Mouse (Mus musculus): ENCODE measurements at regions not wholly inside any gene's neighbourhood (a gene's known extent, or its start where the extent isn't known, plus 50 kb on each side); places are given as distances from the start of the nearest gene placed in this dataset.
"Not testable (repeated sequence)": the region's sequence is repeated elsewhere in the genome, so short reads cannot be mapped to it uniquely, and the experiment has no call there.

DNA sequence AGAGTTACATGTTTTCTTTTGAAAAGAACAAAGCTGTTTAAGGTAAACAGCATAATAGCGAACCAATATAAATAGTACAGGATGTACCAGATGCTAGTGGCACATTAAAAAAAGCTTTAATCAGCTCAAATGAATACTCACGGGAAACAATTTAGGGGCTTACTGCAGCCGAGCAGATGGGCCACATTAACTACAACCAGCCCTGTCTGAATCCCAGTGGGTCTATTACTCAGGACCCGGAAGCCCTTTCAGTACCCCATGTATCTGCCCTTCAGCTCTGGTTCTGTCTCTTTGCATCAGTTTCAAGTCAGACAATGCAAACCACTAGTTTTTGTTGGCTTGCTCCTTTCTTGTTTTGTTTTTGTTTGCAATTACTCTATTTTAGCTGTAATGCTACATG is 210.9 kb upstream of the Crbn start:
- DNase-seq (ENCODE audit: low spot score in 2 of 2) = no peak

DNA sequence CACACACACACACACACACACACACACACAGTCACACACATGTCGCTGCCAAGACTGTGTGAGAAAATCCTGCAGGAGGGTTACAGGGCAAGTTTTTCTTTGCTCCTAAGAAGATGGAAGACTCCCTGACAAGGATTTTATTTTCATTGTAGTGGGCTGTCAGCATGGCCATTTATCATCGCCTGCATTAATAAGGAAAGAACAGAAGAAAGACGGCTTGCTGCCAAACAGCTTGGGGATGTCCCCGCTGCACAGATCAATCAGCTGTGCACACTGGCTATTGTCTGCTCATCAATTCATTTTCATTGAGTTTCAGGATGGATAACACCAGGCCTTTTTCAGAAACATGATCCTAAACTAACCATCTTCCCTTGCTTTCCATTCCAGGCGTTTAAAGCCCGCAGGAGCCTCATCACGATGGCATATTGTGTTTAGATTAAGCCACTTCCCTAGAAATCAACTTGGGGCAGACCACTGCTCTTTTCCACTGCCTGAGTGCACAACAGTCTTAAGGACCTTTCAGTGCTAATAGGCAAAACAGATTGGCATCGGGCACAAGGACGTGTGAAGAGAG is 213.1 kb upstream of the Crbn start:
- no peak for DNase-seq (ENCODE audit: low spot score in 2 of 2)

DNA sequence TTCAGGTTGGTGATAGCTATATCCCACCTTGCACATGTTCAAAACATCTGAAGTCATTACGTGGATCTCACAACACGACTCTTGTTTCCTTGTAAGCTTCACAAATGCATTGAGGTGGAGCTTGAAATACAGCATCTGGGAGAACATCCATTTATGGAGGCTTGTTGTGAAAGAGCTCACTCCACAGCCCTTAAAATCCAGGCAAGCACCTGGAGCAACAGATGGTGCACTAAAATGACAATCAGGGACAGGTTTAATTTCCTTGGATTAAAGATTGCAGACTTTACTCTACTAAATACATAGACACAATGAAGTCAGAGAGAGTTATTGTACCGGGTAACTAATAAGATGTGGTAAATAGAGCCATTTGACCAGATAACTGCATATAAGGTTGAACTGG is 219.2 kb upstream of the Crbn start:
- DNase-seq (ENCODE audit: low spot score in 2 of 2) = peak in 1 of 2 experiments; percentile 11

DNA sequence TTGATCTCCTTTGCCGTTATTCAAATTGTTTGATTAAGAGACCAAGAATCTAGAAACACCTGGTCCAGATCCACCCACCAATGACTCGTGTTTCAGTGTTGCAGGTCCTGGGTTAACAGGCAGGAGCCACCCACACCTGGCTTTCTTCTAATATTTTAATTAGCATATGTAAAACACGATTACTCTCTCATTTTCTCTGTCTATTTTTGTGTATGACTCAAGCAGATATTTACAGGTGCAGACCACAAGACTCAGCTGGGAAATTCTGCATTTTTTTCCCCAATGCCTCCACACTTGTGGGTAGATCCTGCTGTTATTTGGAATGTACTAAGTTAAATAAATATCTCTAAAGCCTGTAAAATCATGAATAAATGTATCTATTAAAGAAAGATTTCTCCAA is 245.3 kb upstream of the Crbn start:
- DNase-seq (ENCODE audit: low spot score in 2 of 2) = no peak

DNA sequence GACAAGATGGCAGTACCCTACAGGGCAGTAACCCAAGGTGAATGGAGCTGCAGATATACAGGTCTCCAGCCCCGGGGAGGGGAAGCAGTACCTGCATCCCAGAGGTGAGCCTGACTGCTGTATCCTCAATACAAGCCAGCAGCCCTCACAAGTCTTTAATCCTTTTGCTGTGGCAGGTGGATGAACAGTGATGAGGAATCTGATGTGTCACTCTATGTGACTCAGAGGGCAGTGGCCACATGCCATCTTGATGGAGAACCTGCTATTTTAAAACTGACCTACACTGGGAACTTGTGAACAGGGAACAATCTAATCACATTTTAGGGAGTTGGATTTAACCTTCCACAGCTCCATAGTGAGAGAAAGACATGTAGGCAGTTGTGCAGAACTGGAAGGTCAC is 251.7 kb upstream of the Crbn start:
- DNase-seq (ENCODE audit: low spot score in 2 of 2) = no peak

DNA sequence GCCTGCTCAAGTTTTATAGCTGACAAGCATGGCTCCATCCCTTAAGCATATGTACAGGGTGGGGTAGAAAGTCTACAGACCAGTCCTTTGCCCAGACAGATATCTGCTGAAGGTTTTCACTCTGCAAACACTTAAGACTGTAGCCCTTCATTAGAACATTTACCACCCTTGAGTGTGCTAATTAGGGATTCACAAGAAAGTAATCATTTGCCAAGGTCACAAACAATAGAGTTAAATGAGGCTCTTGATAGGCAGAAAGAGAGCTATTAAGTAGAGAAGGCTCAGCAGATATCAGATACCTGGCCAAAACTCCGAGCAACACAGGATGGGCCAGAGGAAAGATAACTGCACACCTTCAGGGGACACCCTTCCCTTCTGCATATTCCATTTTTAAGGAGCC is 252.3 kb upstream of the Crbn start:
- DNase-seq (ENCODE audit: low spot score in 2 of 2) = no peak

DNA sequence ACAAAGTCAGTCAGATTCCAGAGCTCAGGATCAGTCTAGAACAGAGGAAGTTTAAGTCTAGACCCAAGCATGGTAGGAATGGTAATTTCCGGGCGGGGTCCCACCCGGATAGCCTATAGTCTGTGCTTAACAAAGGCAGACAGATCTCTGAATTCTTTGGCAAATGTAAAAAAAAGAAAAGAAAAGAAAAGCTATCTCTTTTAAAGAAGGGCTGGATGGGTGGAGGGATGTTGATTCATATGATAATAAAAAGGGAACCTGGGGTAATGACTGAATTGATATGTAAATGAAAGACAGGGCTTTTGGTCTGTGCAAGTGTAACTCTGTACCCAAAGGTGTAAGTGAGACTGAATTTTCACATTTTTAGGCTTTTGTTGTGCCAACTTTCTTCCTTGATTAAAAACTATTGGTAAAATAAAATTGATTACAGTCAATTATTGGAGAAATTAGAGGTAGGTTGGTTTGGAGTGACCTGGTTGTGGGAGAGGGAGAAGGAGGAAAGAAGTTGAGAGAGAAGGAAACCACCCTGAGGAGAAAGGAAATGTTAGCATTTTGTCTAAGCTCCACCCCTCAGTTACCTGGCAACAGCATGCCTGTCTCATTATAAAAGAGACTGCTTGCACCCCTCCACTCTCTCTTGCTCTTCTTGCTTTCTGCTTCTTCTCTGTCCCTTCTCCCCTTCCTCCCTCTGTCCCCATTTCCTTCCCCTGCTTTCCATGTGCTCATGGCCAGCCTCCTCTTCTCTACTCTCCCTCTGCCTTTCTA is 259.3 kb upstream of the Crbn start:
- no peak for DNase-seq (ENCODE audit: low spot score in 2 of 2)

DNA sequence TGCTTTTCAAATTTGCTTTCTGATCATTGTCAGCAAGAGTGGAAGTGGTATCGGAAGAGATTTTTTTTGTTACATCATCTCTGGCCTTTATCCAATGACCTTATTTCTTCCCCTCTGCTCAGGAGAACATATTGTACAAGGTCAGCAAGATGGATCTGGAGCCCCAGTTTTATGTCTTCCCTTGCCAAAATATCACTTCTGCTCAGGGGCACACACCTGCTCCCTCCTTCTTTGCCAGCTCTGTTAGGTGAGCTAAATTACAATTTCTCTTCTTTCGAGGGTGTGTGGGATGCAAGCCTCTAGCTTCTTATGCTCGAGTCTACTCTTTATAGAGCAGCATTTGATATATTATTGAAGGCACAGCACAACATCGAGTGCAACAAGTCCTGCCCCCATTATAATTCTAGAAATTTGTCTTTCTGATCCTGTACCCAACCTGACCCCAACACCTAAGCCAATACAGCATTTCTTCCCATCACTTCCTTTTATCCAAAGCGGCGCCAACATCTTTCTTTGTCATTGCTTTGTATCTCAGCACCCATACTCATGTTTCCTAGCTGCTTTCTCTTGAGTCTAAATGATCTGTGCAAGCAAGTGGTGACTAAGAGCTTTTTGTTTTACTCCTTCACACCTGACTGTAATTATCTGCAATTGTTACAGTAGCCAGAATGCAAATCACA is 263.1 kb upstream of the Crbn start:
- no peak for DNase-seq (ENCODE audit: low spot score in 2 of 2)

DNA sequence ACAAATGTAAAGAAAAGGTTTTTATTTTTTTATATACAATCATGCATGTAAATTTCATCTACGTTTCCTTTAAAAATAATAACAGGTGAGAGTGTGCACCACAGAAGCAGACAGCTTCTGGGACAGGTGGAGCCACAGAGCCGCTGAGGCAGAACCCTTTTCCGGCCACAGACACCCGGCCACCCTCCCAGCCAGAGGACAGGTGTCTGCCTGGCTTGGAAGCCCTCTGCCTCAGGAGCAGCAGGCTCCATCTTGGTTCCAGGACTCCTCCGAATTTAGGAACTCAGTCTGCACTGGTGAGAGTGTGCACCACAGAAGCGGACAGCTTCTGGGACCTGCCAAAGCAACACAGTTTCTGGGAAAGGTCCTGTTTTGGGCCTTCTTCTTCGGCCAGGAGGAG is 270.6 kb upstream of the Crbn start:
- no peak for DNase-seq (ENCODE audit: low spot score in 2 of 2)

DNA sequence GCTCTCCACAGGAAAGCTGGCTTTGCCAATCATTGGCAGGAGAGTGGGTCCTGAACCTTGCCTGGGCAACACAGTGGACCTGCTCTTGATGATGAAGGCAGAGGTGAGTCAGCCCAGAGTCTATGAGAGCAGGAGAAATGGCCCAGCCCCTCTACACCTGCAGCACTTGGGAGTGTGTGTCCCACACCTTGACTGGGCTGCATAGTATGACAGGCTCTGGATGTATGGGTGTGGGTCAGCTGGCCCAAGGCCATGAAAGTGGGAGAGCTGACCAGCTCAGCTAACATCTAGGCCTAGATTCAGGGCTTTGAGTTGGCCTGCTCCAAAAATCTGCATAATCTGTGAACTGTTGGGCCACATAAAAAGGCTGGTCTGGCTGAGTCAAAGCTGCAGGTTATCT is 292.7 kb upstream of the Crbn start:
- DNase-seq (ENCODE audit: low spot score in 2 of 2) = no peak

DNA sequence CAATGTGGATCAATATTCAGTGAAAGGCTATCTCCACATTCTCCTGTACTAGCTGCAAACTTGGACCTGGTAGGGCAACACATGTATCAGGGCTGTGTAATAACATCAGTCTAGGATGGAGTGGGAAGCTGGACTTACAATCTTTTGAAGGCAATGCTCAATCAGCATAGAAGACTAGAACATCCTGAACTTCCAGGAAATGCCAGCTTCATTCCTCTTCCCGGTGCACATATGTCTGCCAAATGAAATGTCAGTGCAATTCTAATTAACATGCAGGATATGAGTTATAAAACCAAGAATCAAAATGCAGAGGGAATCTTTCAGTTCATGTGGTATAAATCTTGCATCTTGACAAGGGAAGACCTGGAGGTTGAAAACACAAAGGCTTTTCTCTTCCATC is 328.8 kb upstream of the Crbn start:
- peak; percentile 15 to 29 for DNase-seq (ENCODE audit: low spot score in 2 of 2)

DNA sequence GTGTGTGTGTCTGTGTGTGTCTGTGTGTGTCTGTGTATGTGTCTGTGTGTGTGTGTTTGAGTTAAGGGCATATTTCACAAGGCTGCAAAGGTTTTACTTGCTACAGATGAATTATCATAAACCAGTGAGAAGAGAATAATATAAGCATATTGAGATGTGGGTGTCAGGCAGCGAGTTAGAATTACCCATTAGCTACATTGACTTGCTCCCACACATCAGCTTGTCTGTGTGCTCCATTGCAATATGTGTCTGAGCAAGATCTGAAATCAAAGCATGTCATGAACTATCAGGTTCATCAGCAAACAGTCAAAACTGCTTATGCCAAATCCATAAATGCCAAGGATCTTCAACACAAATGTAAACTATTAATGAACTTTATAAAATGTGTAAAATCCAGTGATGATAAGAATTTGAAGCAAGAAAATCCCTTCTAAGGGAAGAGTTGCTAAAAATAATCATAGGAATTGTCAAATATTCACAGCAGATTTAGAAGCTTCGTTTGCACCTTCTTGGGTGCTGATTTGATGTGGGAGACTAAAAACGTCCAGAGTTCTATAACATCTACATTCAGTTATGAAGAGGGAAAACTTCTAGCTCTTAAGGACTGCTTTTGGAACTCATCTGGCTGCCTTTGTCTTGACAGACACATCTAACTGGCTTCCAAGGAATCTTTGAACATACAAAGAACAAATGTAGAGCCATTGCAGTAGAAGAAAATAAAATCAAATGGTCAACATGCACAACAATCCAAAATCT is 361.7 kb upstream of the Lrrn1 start:
- DNase-seq (ENCODE audit: low spot score in 2 of 2) = peak; percentile 31 to 39

DNA sequence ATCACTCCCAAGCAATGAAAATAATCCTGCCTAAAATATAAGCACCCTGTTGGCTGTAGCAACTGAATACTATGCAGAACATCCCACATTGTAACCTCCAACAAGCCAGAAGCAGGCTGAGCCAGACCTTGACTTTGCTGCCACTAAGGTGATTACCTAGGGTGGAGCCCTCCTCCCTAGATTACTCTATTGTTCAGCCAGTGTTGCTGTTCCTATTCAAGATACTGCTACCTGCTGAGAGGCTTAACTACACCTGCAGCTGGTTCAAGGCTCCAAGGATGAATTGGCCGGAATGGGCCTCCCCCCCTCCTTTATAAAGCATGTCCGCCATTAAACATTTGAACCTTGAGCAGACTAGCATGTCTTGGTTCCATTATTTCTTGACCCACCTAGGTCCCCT is 311.3 kb upstream of the Lrrn1 start:
- DNase-seq (ENCODE audit: low spot score in 2 of 2) = no peak

DNA sequence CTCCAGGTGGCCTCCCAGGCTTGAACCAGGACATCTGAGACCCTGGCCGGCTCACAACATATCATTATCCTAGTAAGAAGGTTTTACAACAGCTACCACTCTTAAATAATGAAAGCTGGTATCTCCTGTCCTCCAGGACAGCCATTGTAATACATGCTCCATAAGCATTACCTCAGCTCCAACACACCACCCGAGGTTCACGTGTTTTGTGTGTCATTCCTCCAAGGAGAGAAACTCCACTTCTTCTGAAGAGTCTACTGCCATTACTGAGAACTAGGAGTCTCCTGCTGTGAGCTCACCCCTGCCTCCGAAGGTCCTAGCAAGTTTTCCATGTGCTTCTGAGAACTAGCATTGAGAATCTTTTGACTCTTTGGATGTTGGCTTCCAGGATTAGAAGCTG is 310.8 kb upstream of the Lrrn1 start:
- DNase-seq (ENCODE audit: low spot score in 2 of 2) = no peak

DNA sequence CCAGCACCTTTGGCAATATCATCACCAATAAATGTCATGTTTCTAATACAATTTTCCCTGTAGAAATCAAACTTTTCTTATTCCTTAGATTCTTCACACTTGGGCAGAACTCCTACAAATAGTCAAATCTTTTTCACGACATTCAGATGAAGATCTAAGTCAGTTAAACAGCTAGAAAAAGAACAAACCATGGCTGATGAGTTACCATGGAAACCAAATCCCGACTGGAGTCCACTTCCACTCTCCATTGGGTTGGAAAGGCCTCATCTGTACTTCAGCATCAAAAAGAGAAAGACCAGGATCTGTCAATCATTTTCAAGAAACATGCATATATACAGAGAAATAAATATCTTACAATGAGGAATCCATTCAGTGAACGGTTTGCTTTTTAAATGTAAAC is 307.0 kb upstream of the Lrrn1 start:
- DNase-seq (ENCODE audit: low spot score in 2 of 2) = no peak

DNA sequence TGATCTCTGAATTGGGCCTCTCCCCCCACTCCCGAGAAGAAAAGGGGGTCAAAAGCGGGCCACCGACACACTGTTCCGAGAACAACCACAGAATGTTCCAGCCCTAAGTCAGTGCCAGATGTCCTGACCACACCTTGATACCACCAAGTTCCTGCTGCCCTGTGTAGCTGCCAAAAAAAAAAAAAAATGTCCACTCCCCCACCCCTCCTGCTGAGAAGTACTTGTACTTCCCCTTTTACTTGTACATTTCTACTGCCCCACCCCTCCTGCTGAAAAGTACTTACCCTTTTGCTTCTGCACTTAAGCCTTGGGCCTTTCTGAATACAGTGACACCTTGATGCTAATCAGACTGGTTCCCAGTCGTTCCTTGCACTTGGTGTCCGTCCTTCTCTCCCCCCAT is 299.7 kb upstream of the Lrrn1 start:
- not testable (repeated sequence) for DNase-seq (ENCODE audit: low spot score in 2 of 2)

DNA sequence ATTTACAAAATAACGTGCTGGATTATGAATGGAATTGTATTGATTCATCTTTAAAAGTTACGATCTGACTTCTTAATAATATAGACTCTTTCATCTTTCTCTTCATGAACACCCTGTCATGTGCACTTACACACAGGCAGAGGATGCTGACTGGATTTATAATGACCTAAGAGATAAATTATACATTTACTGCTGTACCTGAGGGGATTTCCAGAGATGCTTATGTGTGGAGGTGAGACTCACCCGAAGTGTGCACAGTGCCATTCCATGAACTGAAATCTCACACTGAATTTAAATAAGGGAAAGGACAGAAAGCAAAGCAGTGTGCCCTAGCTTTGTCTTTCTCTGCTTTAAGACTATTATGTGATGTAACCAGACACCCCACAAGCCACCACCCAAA is 291.9 kb upstream of the Lrrn1 start:
- no peak for DNase-seq (ENCODE audit: low spot score in 2 of 2)

DNA sequence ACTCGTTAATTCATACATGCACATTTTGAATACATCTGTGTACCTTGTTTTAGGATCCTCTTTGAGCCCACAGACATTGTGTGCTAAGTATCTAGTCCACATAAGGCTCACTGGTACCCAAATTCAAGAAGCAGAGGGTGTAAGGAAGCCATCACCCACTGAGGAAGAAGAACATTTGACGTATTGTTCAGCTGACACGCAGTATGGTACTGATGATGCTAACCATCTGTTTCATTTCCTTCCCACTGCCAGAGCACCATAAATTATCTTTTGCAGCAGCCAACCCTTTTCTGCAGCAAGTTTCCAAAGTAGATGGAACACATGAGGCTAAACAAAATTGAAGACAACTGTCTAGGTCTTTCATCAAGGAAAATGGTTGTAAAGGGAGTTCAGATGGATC is 285.6 kb upstream of the Lrrn1 start:
- DNase-seq (ENCODE audit: low spot score in 2 of 2) = peak; percentile 35 to 39

DNA sequence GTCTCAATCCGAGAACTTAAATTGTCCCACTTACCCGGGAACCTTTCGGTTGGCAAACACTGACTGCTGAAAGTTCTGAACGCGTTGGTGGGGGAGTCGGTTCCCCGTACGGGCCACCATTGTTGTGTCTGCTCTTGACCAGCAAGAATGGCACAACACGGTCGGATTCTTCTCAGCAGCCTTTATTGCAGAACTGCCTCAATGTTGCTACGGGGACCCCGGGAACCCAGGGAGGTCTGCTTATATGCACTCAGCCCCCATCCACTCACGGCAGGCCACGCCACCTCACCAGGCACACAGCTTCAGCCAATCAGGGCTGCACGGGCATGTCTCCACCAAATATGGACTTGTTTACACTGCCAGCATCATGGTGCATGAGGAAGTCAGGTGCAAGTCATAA is 249.2 kb upstream of the Lrrn1 start:
- DNase-seq (ENCODE audit: low spot score in 2 of 2) = no peak

DNA sequence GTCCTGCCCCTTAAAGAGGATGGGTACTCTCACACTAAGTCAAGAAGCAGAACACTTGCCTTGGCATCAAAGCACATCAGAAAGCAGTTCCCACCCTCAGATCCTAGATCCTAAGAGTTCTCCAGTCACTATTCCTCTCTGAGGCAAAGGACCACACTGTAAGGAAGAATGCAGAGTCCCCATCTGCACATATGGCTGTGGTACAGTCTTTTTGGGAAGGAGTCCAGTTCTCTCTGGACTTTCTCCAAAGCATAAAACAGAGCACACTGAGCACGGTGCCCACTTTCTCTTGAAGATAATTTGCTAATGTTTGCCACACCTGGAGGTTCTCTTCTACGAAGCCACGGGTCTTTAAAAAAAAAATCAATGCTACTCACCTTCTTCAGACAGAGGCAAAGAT is 238.7 kb upstream of the Lrrn1 start:
- peak in 1 of 2 experiments; percentile 13 for DNase-seq (ENCODE audit: low spot score in 2 of 2)

DNA sequence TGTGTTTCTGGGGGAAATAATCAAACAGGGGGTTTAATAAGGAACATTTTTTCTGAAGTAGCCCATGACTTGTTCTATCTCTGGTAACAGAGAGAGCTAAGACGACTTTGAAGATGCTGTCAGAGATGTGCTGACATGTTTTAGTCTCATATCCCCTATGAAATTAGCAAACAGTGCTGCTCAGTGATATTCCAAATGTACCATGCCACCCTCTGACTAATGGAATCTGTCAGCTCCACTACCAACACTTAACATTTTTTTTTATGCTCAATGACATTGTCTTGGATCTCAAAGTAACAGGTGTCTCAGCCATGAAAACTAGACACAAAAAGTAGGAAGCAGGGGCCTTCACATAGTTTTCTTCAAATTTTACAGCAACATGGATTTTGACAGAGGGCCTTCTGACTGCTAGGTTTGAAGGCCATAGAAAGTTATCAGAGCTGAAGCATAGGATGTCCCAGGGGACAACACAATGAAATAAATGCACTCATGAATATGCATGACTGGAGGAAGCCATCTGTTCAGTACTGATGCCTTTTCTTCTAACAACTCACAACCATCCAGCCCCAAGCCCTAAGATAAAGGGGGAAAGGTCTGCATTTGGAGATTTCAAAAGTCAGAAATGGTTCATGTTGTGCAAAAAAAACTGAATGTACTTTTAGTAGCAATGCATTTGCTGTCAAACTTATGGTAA is 225.7 kb upstream of the Lrrn1 start:
- no peak for DNase-seq (ENCODE audit: low spot score in 2 of 2)

DNA sequence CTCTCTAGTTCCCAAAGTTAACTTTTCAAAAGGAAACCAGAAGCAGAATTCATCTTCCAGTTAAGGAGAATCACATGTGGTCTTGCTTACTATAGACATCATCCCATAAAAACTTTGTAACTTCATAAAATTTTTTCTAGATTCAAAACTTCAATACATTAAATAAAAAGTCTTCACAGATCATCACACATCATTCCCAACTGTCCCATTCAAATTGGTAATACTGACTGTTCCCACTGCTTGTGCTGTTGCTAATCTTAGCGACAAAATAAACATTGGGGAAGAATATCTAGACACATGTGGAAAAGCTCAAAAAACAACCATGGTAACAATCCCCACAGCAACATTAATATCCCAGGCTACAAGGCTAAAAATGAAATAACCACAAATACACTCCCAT is 210.0 kb upstream of the Lrrn1 start:
- DNase-seq (ENCODE audit: low spot score in 2 of 2) = no peak
